8 mouse cellular contexts compared by ENCODE assay signal in genomic region chr14:20793758-20794531, GRCm38 (mm10). TPM values are rescaled to one million over a fixed set of nuclear protein-coding genes. Genes with fewer than 3 reads are reported as not detected.
DNase-seq lines count a peak whose midpoint lies in the region; ATAC-seq and TF ChIP-seq lines count a peak whose summit lies in the region.

Gene Camk2g, minus strand, starts transcription at chr14:20794088.

- H3K4me3 ChIP-seq in embryonic facial prominence, embryonic 10.5 days, result peak within 1 kb of the TSS; percentile 96
- H3K4me3 ChIP-seq in heart, adult 2 months, result peak within 1 kb of the TSS; percentile 90
- H3K4me3 ChIP-seq in liver, embryonic 11.5 days (ENCODE audit: low read depth, low read length), result peak within 1 kb of the TSS; percentile 91
- peak within 1 kb of the TSS; percentile 41 for H3K4me3 ChIP-seq in myocyte

- peak within 1 kb of the TSS; percentile 86 for H3K4me2 ChIP-seq in liver, embryonic 11.5 days
- H3K4me2 ChIP-seq in myocyte (ENCODE audit: low read depth), result peak within 1 kb of the TSS; percentile 85

- TF ChIP-seq POLR2A in heart, adult 2 months (IDR thresholded peaks at IDR 0.05; ENCODE audit: insufficient read depth, low read depth, low read length), result peak; percentile 67; the same call in 1 of the 2 replicates
- peak; percentile 90 for TF ChIP-seq POLR2A in myocyte (IDR thresholded peaks at IDR 0.05; ENCODE audit: insufficient read length, low read depth)

- H3K36me3 ChIP-seq in embryonic facial prominence, embryonic 10.5 days (replicated peaks), result peaks cover 35% of the 10 kb centered on the region
- peaks cover 2% of the 10 kb centered on the region; the same call in 1 of the 2 replicates for H3K36me3 ChIP-seq in heart, adult 2 months (ENCODE audit: control insufficient read depth, insufficient read depth, low read length)
- peaks cover 13% of the 10 kb centered on the region for H3K36me3 ChIP-seq in liver, embryonic 11.5 days (ENCODE audit: control insufficient read depth, insufficient read depth, low read length)
- peaks cover 15% of the 10 kb centered on the region for H3K36me3 ChIP-seq in myocyte (ENCODE audit: control insufficient read depth, insufficient read depth)

- intact Hi-C loops in heart, adult 2 months (cut with DNase I), result no loop called here

- ATAC-seq in liver, embryonic 11.5 days (replicated peaks; ENCODE audit: low FRiP score), result peak; percentile 91

- H3ac ChIP-seq in myocyte (ENCODE audit: control insufficient read depth, insufficient read length), result peak within 1 kb of the TSS; percentile 80

- WGBS in embryonic facial prominence, embryonic 10.5 days, result under 1% methylated on average over 70 of the region's 76 CpGs
- WGBS in heart, adult 2 months, result under 1% methylated on average over 49 of the region's 76 CpGs
- WGBS in liver, embryonic 11.5 days, result under 1% methylated on average over 39 of the region's 76 CpGs

- peak within 1 kb of the TSS; percentile 97 for H3K9ac ChIP-seq in heart, adult 2 months (ENCODE audit: low read depth, low read length)
- H3K9ac ChIP-seq in liver, embryonic 11.5 days (ENCODE audit: low read depth, low read length), result peak within 1 kb of the TSS; percentile 79

- TF ChIP-seq EP300 in heart, adult 2 months (IDR thresholded peaks at IDR 0.05; ENCODE audit: insufficient read depth, low read depth, low read length), result no peak

- DNase-seq in 3T3-L1 (ENCODE audit: low read depth, low spot score), result peak; percentile 72
- peak; percentile 92 for DNase-seq in adrenal gland, postnatal 10 days
- DNase-seq in embryonic facial prominence, embryonic 10.5 days (ENCODE audit: low spot score), result peak; percentile 92
- DNase-seq in heart, adult 2 months, result peak; percentile 90 to 92
- peak; percentile 75 to 78 for DNase-seq in kidney, adult 8-10 months
- DNase-seq in liver, embryonic 11.5 days (ENCODE audit: low spot score), result peak; percentile 84
- peak; percentile 83 to 92 for DNase-seq in spleen, postnatal 4 days (ENCODE audit: low spot score in 2 of 2)

- H3K27me3 ChIP-seq in embryonic facial prominence, embryonic 10.5 days (replicated peaks; ENCODE audit: low read depth, poor library complexity, severe bottlenecking), result peaks cover 8% of the 10 kb centered on the region; the same call in 1 of the 2 replicates
- H3K27me3 ChIP-seq in heart, adult 2 months (ENCODE audit: control insufficient read depth, insufficient read depth, low read length), result no peaks in the 10 kb centered on the region
- H3K27me3 ChIP-seq in liver, embryonic 11.5 days (replicated peaks; ENCODE audit: control insufficient read depth, insufficient read depth, low read length), result no peaks in the 10 kb centered on the region
- H3K27me3 ChIP-seq in myocyte (ENCODE audit: control insufficient read depth, insufficient read depth, insufficient read length), result no peaks in the 10 kb centered on the region

- H3K79me2 ChIP-seq in heart, adult 2 months (replicated peaks; ENCODE audit: control insufficient read depth, insufficient read depth, low read length), result peaks cover 6% of the 10 kb centered on the region
- peaks cover 41% of the 10 kb centered on the region for H3K79me2 ChIP-seq in myocyte (ENCODE audit: control insufficient read depth, insufficient read depth)

- peak within 1 kb of the TSS; percentile 89 for H3K27ac ChIP-seq in embryonic facial prominence, embryonic 10.5 days (replicated peaks)
- peak within 1 kb of the TSS; percentile 87 for H3K27ac ChIP-seq in heart, adult 2 months
- H3K27ac ChIP-seq in liver, embryonic 11.5 days (ENCODE audit: low read depth, low read length), result peak within 1 kb of the TSS; percentile 62

- peak; percentile 52 for TF ChIP-seq CTCF in heart, adult 2 months (IDR thresholded peaks at IDR 0.05)

- peaks cover 58% of the 10 kb centered on the region for H3K4me1 ChIP-seq in embryonic facial prominence, embryonic 10.5 days
- H3K4me1 ChIP-seq in heart, adult 2 months (ENCODE audit: control insufficient read depth, insufficient read depth, low read length), result peaks cover 9% of the 10 kb centered on the region
- peaks cover 27% of the 10 kb centered on the region for H3K4me1 ChIP-seq in liver, embryonic 11.5 days (replicated peaks; ENCODE audit: control insufficient read depth, insufficient read depth, low read length)

- no peaks in the 10 kb centered on the region for H3K9me3 ChIP-seq in embryonic facial prominence, embryonic 10.5 days
- H3K9me3 ChIP-seq in liver, embryonic 11.5 days (ENCODE audit: control insufficient read depth, low read length), result no peaks in the 10 kb centered on the region

TF ChIP-seq in myocyte, 11 proteins besides CTCF, POLR2A, EP300 and RAD21:
- TF ChIP-seq REST (IDR thresholded peaks at IDR 0.05; ENCODE audit: insufficient read depth, insufficient read length) (no peak), POLR2AphosphoS2 (IDR thresholded peaks at IDR 0.05; ENCODE audit: insufficient read length, low read depth) (peak; percentile 88), TCF3 (IDR thresholded peaks at IDR 0.05; ENCODE audit: insufficient read length, low read depth) (no peak), MAX (IDR thresholded peaks at IDR 0.05; ENCODE audit: low read depth) (no peak), TCF12 (IDR thresholded peaks at IDR 0.05; ENCODE audit: insufficient read depth, poor library complexity, severe bottlenecking) (no peak), E2F4 (IDR thresholded peaks at IDR 0.05; ENCODE audit: insufficient read depth) (no peak), MYOG (IDR thresholded peaks at IDR 0.05; ENCODE audit: control insufficient read depth in 1 of 3, insufficient read depth in 1 of 3, insufficient read length in 2 of 3, low read depth in 2 of 3) (no peak), SRF (IDR thresholded peaks at IDR 0.05; ENCODE audit: control insufficient read depth, insufficient read length, low read depth) (no peak), USF1 (IDR thresholded peaks at IDR 0.05; ENCODE audit: low read depth) (peak; percentile 12), MYOD1 (IDR thresholded peaks at IDR 0.05; ENCODE audit: control insufficient read depth in 1 of 3, insufficient read length in 2 of 3, low read depth in 2 of 3) (peak in 1 of 3 experiments; percentile 13), CEBPB (IDR thresholded peaks at IDR 0.05; ENCODE audit: insufficient read depth, poor library complexity, severe bottlenecking) (no peak)
TF ChIP-seq in myocyte: peak in this region for 3.

RNA-seq across cellular contexts. Expression of gene Camk2g, which starts in this region (rescaled TPM):
- total RNA-seq in adrenal gland, postnatal 10 days (2021), result 10 to 100 TPM; 35.1 to 57.4 TPM
- polyA plus RNA-seq in embryonic facial prominence, embryonic 10.5 days (2016; fragmentation: Nextera tagmentation; extraction: Ambion mirVana), result 43.9 and 50.6 TPM in 2 replicates
- 10 to 100 TPM; 36.8 to 41.0 TPM for total RNA-seq in heart, adult 2 months (2021)
- 37.0 and 54.6 TPM in 2 replicates for polyA plus RNA-seq in heart, adult 2 months (2012; rRNA removed)
- 23.0 and 28.6 TPM in 2 replicates for polyA plus RNA-seq in liver, embryonic 11.5 days (2014; fragmentation: Nextera tagmentation; extraction: Ambion mirVana)
- 57.2 TPM for polyA plus RNA-seq in myocyte (2012; fragmentation: generic; extraction: Trizol)

Comparison
In these comparisons a context has a peak if more than half of its experiments do, and no peak if none do; other contexts are left out.
1. Peak in every context shown above with its lines: DNase-seq, ATAC-seq, H3K4me3 ChIP-seq and H3K27ac ChIP-seq.
2. H3K4me3 ChIP-seq: peak in every context shown above with its lines; median percentile 96 in embryonic facial prominence, embryonic 10.5 days; 91 in liver, embryonic 11.5 days; 90 in heart, adult 2 months; 41 in myocyte.